Mouse (Mus musculus): ENCODE results near the gene Nme7. TPM values are rescaled to one million over a fixed set of nuclear protein-coding genes. Genes with fewer than 3 reads are reported as not detected.

The Nme7 gene
- total and polyA plus RNA-seq, 3 experiments: 23.5 to 33.2 (median 25.3) TPM

DNA sequence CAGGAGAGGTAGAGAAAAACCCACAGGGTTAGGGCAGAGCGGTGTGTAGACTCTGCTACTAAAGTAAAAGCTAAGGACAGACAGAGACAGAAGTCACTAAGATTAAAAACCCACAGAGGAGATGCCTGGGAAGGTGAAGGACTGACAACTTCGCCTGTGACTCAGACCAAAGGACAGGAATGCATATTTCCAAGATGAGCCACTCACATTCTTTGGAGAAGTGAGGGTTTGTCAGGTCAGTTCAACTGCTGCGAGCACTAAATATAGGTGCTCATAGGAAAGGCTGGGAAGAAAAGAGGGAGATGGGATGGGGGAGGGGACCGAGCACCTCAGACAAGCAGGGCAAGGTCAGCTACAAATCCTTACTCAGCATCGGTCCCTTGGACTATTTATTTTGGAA is 147.4 kb downstream of the Nme7 start:
- peaks cover 6 to 17% of the 10 kb centered on the region in 2 experiments; a peak in 3 of 4 replicates for H3K4me1 ChIP-seq (ENCODE audit: control insufficient read depth in 1 of 2, insufficient read depth in 2 of 2)
- no peak for DNase-seq (ENCODE audit: extremely low read depth)
- H3K27ac ChIP-seq (ENCODE audit: insufficient read depth, low read depth): no peak overlapping the region
- in situ Hi-C loops (cut with MboI; ENCODE audit: low pct_ligation_motif_present, low pct_unique_long_range_greater_than_20kb, low sequenced_read_pairs) (no loop called here), dilution Hi-C loops (cut with MboI; ENCODE audit: extremely low pct_ligation_motif_present, extremely low pct_unique_long_range_greater_than_20kb, low sequenced_read_pairs) (no loop called here)
- no peaks in the 10 kb centered on the region for H3K36me3 ChIP-seq (replicated peaks in 1 of 2; ENCODE audit: control insufficient read depth in 1 of 2, insufficient read depth in 1 of 2, low read length in 1 of 2)
- H3K27me3 ChIP-seq (replicated peaks): peaks cover 6% of the 10 kb centered on the region
- no peaks in the 10 kb centered on the region for H3K79me2 ChIP-seq (replicated peaks; ENCODE audit: control insufficient read depth, extremely low read depth, insufficient read depth, poor library complexity, severe bottlenecking)
- H3K9ac ChIP-seq (ENCODE audit: insufficient read depth, low read depth): no peak overlapping the region
- no peak for TF ChIP-seq NRF1 (IDR thresholded peaks at IDR 0.05; ENCODE audit: low read depth, low read length)
- TF ChIP-seq POLR2AphosphoS2 (IDR thresholded peaks at IDR 0.05; ENCODE audit: low read depth, low read length): no peak
- TF ChIP-seq EP300 (IDR thresholded peaks at IDR 0.05; ENCODE audit: low read length): no peak
- no peak for TF ChIP-seq NELFE (IDR thresholded peaks at IDR 0.05; ENCODE audit: low read depth, low read length)
- no peak for TF ChIP-seq E2F4 (IDR thresholded peaks at IDR 0.05; ENCODE audit: insufficient replicate concordance, low read depth, low read length)
- no peak overlapping the region for H3K4me2 ChIP-seq (ENCODE audit: insufficient read depth, low read depth, poor library complexity, severe bottlenecking)
- no peaks in the 10 kb centered on the region for H3K9me3 ChIP-seq (replicated peaks; ENCODE audit: low read length)
- no peak overlapping the region for H3K4me3 ChIP-seq (replicated peaks in 1 of 3; ENCODE audit: low read depth in 2 of 3, low read length in 2 of 3, poor library complexity in 1 of 3)

DNA sequence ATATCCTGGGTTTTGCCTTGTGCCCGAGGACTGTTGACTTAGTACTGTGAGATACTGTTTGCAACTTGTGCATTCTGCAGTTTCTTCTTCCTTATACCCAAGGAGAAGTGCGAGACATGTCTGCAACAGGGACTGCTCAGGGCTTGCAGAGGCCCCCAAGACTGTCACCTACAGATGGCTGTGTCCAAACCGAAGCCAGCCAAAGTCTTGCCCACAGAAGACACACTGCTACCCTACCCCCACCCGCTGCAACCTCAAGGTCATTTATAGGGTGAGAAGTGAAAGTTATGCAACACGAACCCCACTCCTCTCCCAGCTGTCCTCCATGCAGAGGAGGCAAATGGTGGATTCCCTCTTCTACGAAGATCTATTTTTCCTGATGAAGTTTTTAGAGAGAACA is 148.7 kb downstream of the Nme7 start:
- in situ Hi-C loops (cut with MboI; ENCODE audit: low pct_ligation_motif_present, low pct_unique_long_range_greater_than_20kb, low sequenced_read_pairs) (no loop called here), dilution Hi-C loops (cut with MboI; ENCODE audit: extremely low pct_ligation_motif_present, extremely low pct_unique_long_range_greater_than_20kb, low sequenced_read_pairs) (no loop called here)
- no peak overlapping the region for H3K27ac ChIP-seq (ENCODE audit: insufficient read depth, low read depth)
- H3K4me3 ChIP-seq (replicated peaks in 1 of 3; ENCODE audit: low read depth in 2 of 3, low read length in 2 of 3, poor library complexity in 1 of 3): no peak overlapping the region
- no peak overlapping the region for H3K9ac ChIP-seq (ENCODE audit: insufficient read depth, low read depth)
- no peaks in the 10 kb centered on the region for H3K79me2 ChIP-seq (replicated peaks; ENCODE audit: control insufficient read depth, extremely low read depth, insufficient read depth, poor library complexity, severe bottlenecking)
- H3K4me2 ChIP-seq (ENCODE audit: insufficient read depth, low read depth, poor library complexity, severe bottlenecking): peak overlapping the region; percentile 33; the same call in 1 of the 2 replicates
- peaks cover 6 to 20% of the 10 kb centered on the region in 2 experiments; a peak in 3 of 4 replicates for H3K4me1 ChIP-seq (ENCODE audit: control insufficient read depth in 1 of 2, insufficient read depth in 2 of 2)
- DNase-seq (ENCODE audit: extremely low read depth): no peak
- H3K27me3 ChIP-seq (replicated peaks): peaks cover 17% of the 10 kb centered on the region
- H3K36me3 ChIP-seq (replicated peaks in 1 of 2; ENCODE audit: control insufficient read depth in 1 of 2, insufficient read depth in 1 of 2, low read length in 1 of 2): no peaks in the 10 kb centered on the region
- H3K9me3 ChIP-seq (replicated peaks; ENCODE audit: low read length): no peaks in the 10 kb centered on the region
- no peak for TF ChIP-seq CHD2 (IDR thresholded peaks at IDR 0.05; ENCODE audit: low read length)
- TF ChIP-seq MAZ (IDR thresholded peaks at IDR 0.05; ENCODE audit: low read depth, low read length): no peak
- TF ChIP-seq ETS1 (conservative IDR thresholded peaks at IDR 0.05; ENCODE audit: low read depth, low read length): no peak

- no peak overlapping the region for H3K27ac ChIP-seq (ENCODE audit: insufficient read depth, low read depth)
- in situ Hi-C loops (cut with MboI; ENCODE audit: low pct_ligation_motif_present, low pct_unique_long_range_greater_than_20kb, low sequenced_read_pairs): no loop called here
- H3K27me3 ChIP-seq (replicated peaks): peaks cover 20% of the 10 kb centered on the region
- H3K79me2 ChIP-seq (replicated peaks; ENCODE audit: control insufficient read depth, extremely low read depth, insufficient read depth, poor library complexity, severe bottlenecking): no peaks in the 10 kb centered on the region
- TF ChIP-seq USF2 (conservative IDR thresholded peaks at IDR 0.05; ENCODE audit: low read depth, low read length) (no peak), ETS1 (conservative IDR thresholded peaks at IDR 0.05; ENCODE audit: low read depth, low read length) (no peak), POLR2AphosphoS2 (IDR thresholded peaks at IDR 0.05; ENCODE audit: low read depth, low read length) (no peak), CHD2 (IDR thresholded peaks at IDR 0.05; ENCODE audit: low read length) (no peak), SIN3A (IDR thresholded peaks at IDR 0.05; ENCODE audit: low read length) (no peak), MAX (IDR thresholded peaks at IDR 0.05; ENCODE audit: low read length) (no peak), ZKSCAN1 (IDR thresholded peaks at IDR 0.05; ENCODE audit: borderline replicate concordance, low read depth, low read length) (no peak), RAD21 (IDR thresholded peaks at IDR 0.05; ENCODE audit: low read depth, low read length) (no peak), UBTF (IDR thresholded peaks at IDR 0.05; ENCODE audit: low read depth, low read length) (no peak), PAX5 (IDR thresholded peaks at IDR 0.05; ENCODE audit: low read length) (no peak), ELF1 (IDR thresholded peaks at IDR 0.05; ENCODE audit: low read depth, low read length) (no peak), TBP (conservative IDR thresholded peaks at IDR 0.05; ENCODE audit: low read depth, low read length) (no peak), RCOR1 (conservative IDR thresholded peaks at IDR 0.05; ENCODE audit: low read depth, low read length) (no peak), MXI1 (IDR thresholded peaks at IDR 0.05; ENCODE audit: low read depth, low read length) (no peak), ZC3H11A (IDR thresholded peaks at IDR 0.05; ENCODE audit: low read depth, low read length) (no peak), ZNF384 (IDR thresholded peaks at IDR 0.05; ENCODE audit: low read depth, low read length) (no peak)
- no peaks in the 10 kb centered on the region for H3K9me3 ChIP-seq (replicated peaks; ENCODE audit: low read length)
- dilution Hi-C loops (cut with MboI; ENCODE audit: extremely low pct_ligation_motif_present, extremely low pct_unique_long_range_greater_than_20kb, low sequenced_read_pairs): no loop called here
- H3K4me3 ChIP-seq (replicated peaks in 1 of 3; ENCODE audit: low read depth in 2 of 3, low read length in 2 of 3, poor library complexity in 1 of 3): no peak overlapping the region
- H3K36me3 ChIP-seq (replicated peaks in 1 of 2; ENCODE audit: control insufficient read depth in 1 of 2, insufficient read depth in 1 of 2, low read length in 1 of 2): no peaks in the 10 kb centered on the region
- H3K9ac ChIP-seq (ENCODE audit: insufficient read depth, low read depth): no peak overlapping the region
- H3K4me2 ChIP-seq (ENCODE audit: insufficient read depth, low read depth, poor library complexity, severe bottlenecking): no peak overlapping the region
- peaks cover 6 to 21% of the 10 kb centered on the region in 2 experiments; a peak in 3 of 4 replicates for H3K4me1 ChIP-seq (ENCODE audit: control insufficient read depth in 1 of 2, insufficient read depth in 2 of 2)
- no peak for DNase-seq (ENCODE audit: extremely low read depth)
Measured at GRCm38 (mm10) chr1:164453146-164453545, 149.2 kb downstream of the Nme7 start.

Measured in CH12.LX (cell line).